Mouse (Mus musculus) stomach, postnatal 0 days (tissue): ENCODE measurements at regions not wholly inside any gene's neighbourhood (a gene's known extent, or its start where the extent isn't known, plus 50 kb on each side); places are given as distances from the start of the nearest gene placed in this dataset.

ENCODE experiments used
- CTCF ChIP-seq: IDR thresholded peaks from 2 replicates; pipeline ENCODE4 v1.5.1; 2016; ENCODE audit warnings: antibody characterized with exemption, low read depth, mild to moderate bottlenecking, moderate library complexity
- EP300 ChIP-seq: optimal IDR thresholded peaks from 2 replicates; pipeline ENCODE3; 2016; ENCODE audit warnings: antibody characterized with exemption

DNA sequence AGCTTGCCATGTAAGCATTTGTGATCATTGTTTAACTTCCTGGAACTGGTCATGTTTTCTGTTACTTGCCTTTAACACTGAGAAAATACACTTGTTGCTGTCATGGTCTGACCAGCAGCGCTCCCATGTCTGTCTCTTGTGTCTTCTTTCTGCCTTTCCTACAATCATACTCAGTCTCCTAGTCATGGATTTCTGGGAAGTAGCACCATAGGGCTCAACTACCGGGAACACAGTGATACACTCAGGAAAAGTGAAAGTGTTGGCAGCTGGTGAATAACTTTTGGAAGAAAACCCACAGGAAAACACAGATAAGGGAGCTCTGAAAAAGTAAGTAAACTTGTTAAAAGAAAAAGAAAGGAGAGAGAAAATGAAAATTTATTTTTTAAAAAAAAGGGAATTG is 87.6 kb downstream of the Trim52 start:
- TF ChIP-seq CTCF (no peak), EP300 (no peak)
